Mouse (Mus musculus) spleen, adult 12 weeks (tissue): Measurements from ENCODE around the gene St6galnac3.

Experiments used
- DNase-seq: peaks from one replicate; pipeline ENCODE4 v3.0.0; 2022; ENCODE audit warnings: low spot score

The St6galnac3 gene

GRCm38 (mm10) chr3:153511151-153511580 is 213.8 kb downstream of the St6galnac3 start:
- no peak for DNase-seq

GRCm38 (mm10) chr3:153510048-153510630 is 214.8 kb downstream of the St6galnac3 start:
- no peak for DNase-seq

GRCm38 (mm10) chr3:153509643-153510042 is 215.3 kb downstream of the St6galnac3 start:
- no peak for DNase-seq

- DNase-seq, result no peak
These were observed 215.9 kb downstream of the St6galnac3 start for GRCm38 (mm10) chr3:153509029-153509428.

GRCm38 (mm10) chr3:153508592-153508991 is 216.4 kb downstream of the St6galnac3 start:
- no peak for DNase-seq

GRCm38 (mm10) chr3:153507599-153507998 is 217.4 kb downstream of the St6galnac3 start:
- DNase-seq, result no peak

- DNase-seq, result no peak
These were observed 222.5 kb downstream of the St6galnac3 start for GRCm38 (mm10) chr3:153502488-153502887.

GRCm38 (mm10) chr3:153501333-153501877 is 223.6 kb downstream of the St6galnac3 start:
- peak; percentile 4 for DNase-seq

GRCm38 (mm10) chr3:153492986-153493385 is 232.0 kb downstream of the St6galnac3 start:
- no peak for DNase-seq

GRCm38 (mm10) chr3:153489718-153490117 is 235.3 kb downstream of the St6galnac3 start:
- no peak for DNase-seq

GRCm38 (mm10) chr3:153488931-153489330 is 236.0 kb downstream of the St6galnac3 start:
- no peak for DNase-seq

GRCm38 (mm10) chr3:153485176-153485575 is 239.8 kb downstream of the St6galnac3 start:
- DNase-seq, result no peak

GRCm38 (mm10) chr3:153484701-153485100 is 240.3 kb downstream of the St6galnac3 start:
- no peak for DNase-seq

- no peak for DNase-seq
These were observed 241.3 kb downstream of the St6galnac3 start for GRCm38 (mm10) chr3:153483691-153484090.

- DNase-seq, result no peak
These were observed 242.9 kb downstream of the St6galnac3 start for GRCm38 (mm10) chr3:153482098-153482497.

- DNase-seq, result no peak
These were observed 244.0 kb downstream of the St6galnac3 start for GRCm38 (mm10) chr3:153481012-153481411.

- DNase-seq, result no peak
These were observed 244.4 kb downstream of the St6galnac3 start for GRCm38 (mm10) chr3:153480636-153481006.

- no peak for DNase-seq
These were observed 244.9 kb downstream of the St6galnac3 start for GRCm38 (mm10) chr3:153480005-153480635.

GRCm38 (mm10) chr3:153475919-153476318 is 249.1 kb downstream of the St6galnac3 start:
- DNase-seq, result no peak

- no peak for DNase-seq
These were observed 249.5 kb downstream of the St6galnac3 start for GRCm38 (mm10) chr3:153475461-153475860.

- no peak for DNase-seq
These were observed 252.1 kb downstream of the St6galnac3 start for GRCm38 (mm10) chr3:153472583-153473471.

- no peak for DNase-seq
These were observed 261.1 kb downstream of the St6galnac3 start for GRCm38 (mm10) chr3:153463849-153464248.

- no peak for DNase-seq
These were observed 264.8 kb downstream of the St6galnac3 start for GRCm38 (mm10) chr3:153460173-153460572.
